Mouse (Mus musculus) small intestine, adult 2 months (tissue): ENCODE data around the gene Hist1h2bq.

Experiments
- CTCF ChIP-seq: fragments of 200-500 bp; IDR thresholded peaks from 2 replicates; pipeline ENCODE4 v1.5.1; 2012; ENCODE audit warnings: low read depth, mild to moderate bottlenecking, control low read depth, inconsistent platforms, low read length, moderate library complexity, mixed read lengths; ENCODE audit not compliant: insufficient replicate concordance, insufficient read length; ENCODE audit errors: extremely low read depth
- POLR2A ChIP-seq: fragments of 200-500 bp; IDR thresholded peaks from 2 replicates; pipeline ENCODE4 v1.6.1; 2012; ENCODE audit warnings: low read depth, mild to moderate bottlenecking, control low read depth, inconsistent platforms, low read length, moderate library complexity

DNA sequence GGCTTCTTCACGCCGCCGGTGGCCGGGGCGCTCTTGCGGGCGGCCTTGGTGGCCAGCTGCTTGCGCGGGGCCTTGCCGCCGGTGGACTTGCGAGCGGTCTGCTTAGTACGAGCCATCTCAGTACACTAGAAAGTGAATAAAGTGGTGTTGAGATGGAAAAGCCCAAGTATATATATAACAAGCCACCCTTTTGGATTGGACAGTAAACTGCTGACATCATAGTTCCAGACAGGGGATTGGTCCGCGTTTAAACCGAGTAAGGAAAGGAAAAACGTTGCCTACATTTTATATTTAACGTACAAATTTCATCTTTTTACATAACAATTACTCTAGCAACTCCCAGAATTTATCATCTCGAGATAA is 26.8 kb downstream of the Hist1h2bq start, which contains the start of gene Hist1h3i:
- TF ChIP-seq CTCF: no peak
- no peak for TF ChIP-seq POLR2A
